Mouse (Mus musculus): ENCODE data around the gene Slc26a5. TPM values are rescaled to one million over a fixed set of nuclear protein-coding genes. Genes with fewer than 3 reads are reported as not detected.

The Slc26a5 gene
- polyA plus RNA-seq, 1 experiment from 2014 or later = not detected

DNA sequence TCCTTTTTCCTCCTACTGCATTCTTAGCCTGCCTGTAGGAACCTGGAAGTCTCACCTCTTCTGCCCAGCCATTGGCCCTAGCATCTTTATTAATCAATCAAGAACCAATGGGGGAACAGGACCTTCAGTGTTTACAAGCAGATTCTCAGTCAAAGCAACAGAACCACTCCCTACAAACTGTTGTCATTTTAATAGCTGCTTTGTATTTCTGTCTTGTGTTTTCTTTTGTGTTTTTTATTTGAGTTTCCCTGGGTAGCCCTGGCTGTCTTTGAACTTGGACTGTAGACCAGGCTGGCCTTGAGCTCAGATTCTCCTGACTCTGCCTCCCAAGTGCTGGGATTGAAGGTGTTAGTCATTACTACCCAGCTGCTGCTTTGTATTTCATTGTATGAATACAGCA, 73.2 kb downstream of the Slc26a5 start:
- Histone ChIP-seq H3K9ac (ENCODE audit: low read depth, low read length) (no peak overlapping the region), H3K27me3 (replicated peaks; ENCODE audit: control insufficient read depth, insufficient read depth, low read length) (no peaks in the 10 kb centered on the region), H3K9me3 (ENCODE audit: control insufficient read depth, low read length) (no peaks in the 10 kb centered on the region), H3K4me2 (ENCODE audit: low read depth, low read length) (no peak overlapping the region), H3K4me1 (ENCODE audit: control insufficient read depth, insufficient read depth, low read length) (peaks cover 10% of the 10 kb centered on the region), H3K27ac (replicated peaks; ENCODE audit: low read depth, low read length) (no peak overlapping the region), H3K36me3 (ENCODE audit: control insufficient read depth, insufficient read depth, low read length) (peaks cover 29% of the 10 kb centered on the region), H3K4me3 (ENCODE audit: low read depth, low read length) (no peak overlapping the region)
- ATAC-seq (ENCODE audit: low read depth) (no peak), DNase-seq (ENCODE audit: low spot score) (no peak)

DNA sequence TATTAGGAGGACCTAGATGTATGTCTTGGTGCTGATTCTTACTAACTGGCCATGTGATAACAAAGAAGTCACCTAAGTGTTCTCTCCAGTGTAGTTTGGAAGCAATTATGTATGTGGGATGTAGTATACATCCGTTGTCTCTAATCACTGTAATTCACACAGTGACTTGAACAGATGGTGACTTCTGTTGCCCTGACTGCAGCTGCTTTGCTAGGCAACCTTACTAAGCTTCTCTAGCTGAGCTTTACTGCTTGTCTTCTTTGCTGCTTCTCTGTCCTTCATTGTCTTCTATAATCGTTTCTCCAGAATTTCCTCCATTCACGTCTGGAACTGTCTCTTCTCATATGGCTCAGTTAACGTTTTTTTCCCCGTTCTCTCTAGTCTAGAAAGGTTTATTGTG, 76.3 kb downstream of the Slc26a5 start:
- peaks cover 8% of the 10 kb centered on the region for H3K36me3 ChIP-seq (ENCODE audit: control insufficient read depth, insufficient read depth, low read length)
- DNase-seq (ENCODE audit: low spot score) (no peak), ATAC-seq (ENCODE audit: low read depth) (no peak)
- H3K27ac ChIP-seq (replicated peaks; ENCODE audit: low read depth, low read length) = no peak overlapping the region
- H3K4me2 ChIP-seq (ENCODE audit: low read depth, low read length) = no peak overlapping the region
- WGBS = 77% methylated on average over 5 of the region's 5 CpGs
- no peak overlapping the region for H3K4me3 ChIP-seq (ENCODE audit: low read depth, low read length)
- H3K4me1 ChIP-seq (ENCODE audit: control insufficient read depth, insufficient read depth, low read length) = peaks cover 13% of the 10 kb centered on the region
- H3K9ac ChIP-seq (ENCODE audit: low read depth, low read length) = no peak overlapping the region
- no peaks in the 10 kb centered on the region for H3K27me3 ChIP-seq (replicated peaks; ENCODE audit: control insufficient read depth, insufficient read depth, low read length)
- H3K9me3 ChIP-seq (ENCODE audit: control insufficient read depth, low read length) = no peaks in the 10 kb centered on the region

DNA sequence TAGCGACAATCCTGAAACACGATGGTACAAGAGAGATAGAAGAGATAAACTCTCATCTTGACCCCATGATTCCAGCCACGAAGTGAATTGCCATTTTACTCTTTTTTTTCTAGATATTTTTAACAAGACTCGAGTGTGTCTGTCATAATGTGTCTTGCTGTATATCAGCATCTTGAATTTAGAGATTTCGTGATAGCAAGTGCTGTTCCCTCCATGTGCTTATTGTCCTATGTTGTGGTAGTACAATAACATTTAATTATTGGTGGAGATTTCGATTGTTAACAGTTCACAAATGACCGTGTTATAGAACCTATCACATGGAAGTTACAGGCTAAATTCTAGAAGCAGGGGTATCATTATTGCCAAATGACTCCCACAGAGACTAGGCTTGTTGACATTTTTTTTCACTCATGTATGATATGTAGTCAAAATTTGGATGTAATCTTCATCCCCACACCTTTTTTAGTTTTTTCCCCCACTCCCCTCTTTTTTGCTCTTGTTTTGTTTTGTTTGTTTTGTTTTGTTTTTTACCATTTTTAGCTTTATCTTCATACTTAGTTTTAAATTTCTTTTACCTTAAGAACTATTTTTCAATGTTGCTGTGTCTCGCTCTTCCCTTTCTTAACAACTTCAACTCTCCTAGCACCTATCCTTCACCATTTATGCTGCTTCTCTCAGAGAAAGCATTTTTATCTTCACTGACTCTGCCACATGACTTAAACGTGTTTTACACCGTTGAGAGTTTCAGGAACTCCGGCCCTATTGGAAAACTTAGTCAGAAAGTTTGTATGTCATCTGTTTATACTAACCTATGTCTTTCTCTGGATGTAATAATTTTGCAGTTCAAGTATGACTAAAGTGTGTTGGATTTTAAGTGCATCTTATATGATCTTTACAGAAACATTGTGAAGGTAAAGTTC, 78.0 kb downstream of the Slc26a5 start:
- H3K27me3 ChIP-seq (replicated peaks; ENCODE audit: control insufficient read depth, insufficient read depth, low read length) = no peaks in the 10 kb centered on the region
- H3K9me3 ChIP-seq (ENCODE audit: control insufficient read depth, low read length) = no peaks in the 10 kb centered on the region
- H3K4me3 ChIP-seq (ENCODE audit: low read depth, low read length) = peak overlapping the region; percentile 77
- DNase-seq (ENCODE audit: low spot score) (no peak), ATAC-seq (ENCODE audit: low read depth) (no peak)
- peak overlapping the region; percentile 70 for H3K4me2 ChIP-seq (ENCODE audit: low read depth, low read length)
- peak overlapping the region; percentile 85 for H3K9ac ChIP-seq (ENCODE audit: low read depth, low read length)
- H3K27ac ChIP-seq (replicated peaks; ENCODE audit: low read depth, low read length) = peak overlapping the region; percentile 85; the same call in 1 of the 2 replicates
- H3K4me1 ChIP-seq (ENCODE audit: control insufficient read depth, insufficient read depth, low read length) = peaks cover 13% of the 10 kb centered on the region
- H3K36me3 ChIP-seq (ENCODE audit: control insufficient read depth, insufficient read depth, low read length) = peaks cover 13% of the 10 kb centered on the region
- WGBS = 36% methylated on average over 11 of the region's 11 CpGs

DNA sequence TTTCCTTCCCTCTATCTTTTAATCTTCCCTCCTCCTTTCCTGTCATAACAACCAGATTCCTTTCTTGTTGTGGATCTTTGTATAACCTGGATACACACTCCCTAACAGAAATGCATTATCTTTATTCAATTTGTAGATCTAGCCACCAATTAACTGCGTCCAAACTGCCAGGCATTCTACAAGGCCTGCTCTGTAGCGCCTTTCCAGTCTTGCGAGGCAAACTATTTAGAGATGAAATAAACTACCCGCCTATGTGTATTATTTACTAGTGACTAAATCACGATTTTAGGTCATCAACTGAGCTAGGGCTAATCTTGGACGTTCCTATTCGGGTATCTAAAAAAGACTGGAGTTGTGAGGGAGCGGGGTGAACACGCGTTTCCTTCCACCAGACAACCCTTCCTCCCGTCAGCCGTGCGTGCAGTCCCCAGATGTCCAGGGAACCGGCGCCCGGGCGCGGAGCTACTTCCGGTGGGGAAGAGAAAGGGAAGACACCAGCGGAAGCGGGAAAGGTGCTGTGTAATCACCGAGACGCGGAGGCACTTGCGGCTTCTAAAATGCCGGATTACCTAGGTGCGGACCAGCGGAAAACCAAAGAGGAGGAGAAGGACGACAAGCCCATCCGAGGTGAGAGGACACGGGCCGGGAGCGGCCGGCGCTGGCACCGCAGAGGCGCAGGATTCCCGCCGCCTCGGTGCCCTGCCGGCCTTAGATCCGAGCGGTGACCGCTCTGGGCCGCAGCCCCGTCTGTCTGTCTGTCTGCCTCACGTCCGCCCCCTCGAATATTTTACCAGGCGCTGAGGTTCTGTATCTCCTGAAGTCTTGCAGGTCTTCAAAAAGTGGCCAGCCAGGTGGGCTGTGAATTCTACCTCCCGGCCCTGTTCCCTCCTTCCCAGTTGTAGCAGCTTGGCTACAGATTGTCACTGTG, 78.9 kb downstream of the Slc26a5 start:
- WGBS = 4% methylated on average over 24 of the region's 51 CpGs
- Histone ChIP-seq H3K4me3 (ENCODE audit: low read depth, low read length) (peak overlapping the region; percentile 77), H3K27ac (replicated peaks; ENCODE audit: low read depth, low read length) (peak overlapping the region; percentile 85), H3K4me2 (ENCODE audit: low read depth, low read length) (peak overlapping the region; percentile 70), H3K9me3 (ENCODE audit: control insufficient read depth, low read length) (no peaks in the 10 kb centered on the region), H3K27me3 (replicated peaks; ENCODE audit: control insufficient read depth, insufficient read depth, low read length) (no peaks in the 10 kb centered on the region), H3K36me3 (ENCODE audit: control insufficient read depth, insufficient read depth, low read length) (peaks cover 15% of the 10 kb centered on the region), H3K9ac (ENCODE audit: low read depth, low read length) (peak overlapping the region; percentile 85), H3K4me1 (ENCODE audit: control insufficient read depth, insufficient read depth, low read length) (peaks cover 13% of the 10 kb centered on the region)
- peak; percentile 89 for ATAC-seq (ENCODE audit: low read depth)
- DNase-seq (ENCODE audit: low spot score) = peak; percentile 95

DNA sequence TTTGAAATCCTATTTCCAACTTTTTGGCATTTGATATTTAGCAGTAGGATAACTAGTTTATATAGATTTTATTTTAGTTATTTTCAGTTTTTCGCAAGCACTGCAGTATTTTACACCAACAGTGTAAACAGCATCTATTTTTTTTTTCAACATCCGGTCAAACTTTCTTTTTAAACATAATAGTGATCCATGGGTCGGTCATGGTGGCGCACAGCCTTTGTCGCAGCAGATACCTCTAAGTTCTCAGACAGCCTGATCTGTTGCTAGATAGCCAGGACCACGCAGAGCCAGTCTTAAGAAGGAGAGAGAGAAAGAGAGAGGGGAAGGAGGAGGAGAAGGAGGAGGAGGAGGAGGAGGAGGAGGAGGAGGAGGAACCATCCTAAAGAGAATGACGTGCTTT, 79.6 kb downstream of the Slc26a5 start:
- H3K9me3 ChIP-seq (ENCODE audit: control insufficient read depth, low read length) = no peaks in the 10 kb centered on the region
- peak overlapping the region; percentile 85; the same call in 1 of the 2 replicates for H3K9ac ChIP-seq (ENCODE audit: low read depth, low read length)
- 76% methylated on average over 7 of the region's 7 CpGs for WGBS
- H3K4me1 ChIP-seq (ENCODE audit: control insufficient read depth, insufficient read depth, low read length) = peaks cover 13% of the 10 kb centered on the region
- peak overlapping the region; percentile 70 for H3K4me2 ChIP-seq (ENCODE audit: low read depth, low read length)
- DNase-seq (ENCODE audit: low spot score) (no peak), ATAC-seq (ENCODE audit: low read depth) (no peak)
- H3K4me3 ChIP-seq (ENCODE audit: low read depth, low read length) = peak overlapping the region; percentile 77; the same call in 1 of the 2 replicates
- H3K27ac ChIP-seq (replicated peaks; ENCODE audit: low read depth, low read length) = peak overlapping the region; percentile 85; the same call in 1 of the 2 replicates
- H3K36me3 ChIP-seq (ENCODE audit: control insufficient read depth, insufficient read depth, low read length) = peaks cover 22% of the 10 kb centered on the region
- H3K27me3 ChIP-seq (replicated peaks; ENCODE audit: control insufficient read depth, insufficient read depth, low read length) = no peaks in the 10 kb centered on the region

DNA sequence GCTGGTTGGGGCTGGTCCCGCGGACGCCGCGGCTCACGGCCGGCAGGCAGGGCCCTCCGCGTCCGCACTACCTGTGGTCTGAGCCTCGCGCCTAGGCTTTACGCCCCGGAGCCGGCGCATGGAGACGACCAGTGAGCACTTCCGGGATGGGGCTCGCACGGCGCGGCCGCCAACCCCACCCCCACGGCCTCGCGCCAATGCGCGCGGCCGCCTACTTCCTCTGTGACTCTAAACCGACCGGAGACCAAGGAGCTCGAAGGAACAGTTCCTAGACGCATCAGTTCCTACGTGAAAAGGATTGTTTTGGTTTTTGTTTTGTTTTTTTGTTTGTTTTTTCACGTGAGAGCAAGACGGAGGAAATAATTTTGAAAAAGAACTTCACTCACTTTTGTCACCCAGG, 80.4 kb downstream of the Slc26a5 start, which contains the start of the genes Dnajc2 and Psmc2:
Gene Dnajc2, minus strand, starts transcription at position 199 of the 400 bp plus-strand sequence.
Gene Psmc2, plus strand, starts transcription at position 231 of the 400 bp plus-strand sequence.
- Histone ChIP-seq H3K9ac (ENCODE audit: low read depth, low read length) (peak within 1 kb of the TSS; percentile 85), H3K4me2 (ENCODE audit: low read depth, low read length) (peak within 1 kb of the TSS; percentile 84), H3K9me3 (ENCODE audit: control insufficient read depth, low read length) (no peaks in the 10 kb centered on the region), H3K27me3 (replicated peaks; ENCODE audit: control insufficient read depth, insufficient read depth, low read length) (no peaks in the 10 kb centered on the region), H3K4me1 (ENCODE audit: control insufficient read depth, insufficient read depth, low read length) (peaks cover 13% of the 10 kb centered on the region), H3K36me3 (ENCODE audit: control insufficient read depth, insufficient read depth, low read length) (peaks cover 30% of the 10 kb centered on the region), H3K4me3 (ENCODE audit: low read depth, low read length) (peak within 1 kb of the TSS; percentile 91), H3K27ac (replicated peaks; ENCODE audit: low read depth, low read length) (peak within 1 kb of the TSS; percentile 85)
- WGBS = under 1% methylated on average over 21 of the region's 37 CpGs
- DNase-seq (ENCODE audit: low spot score) (peak; percentile 95), ATAC-seq (ENCODE audit: low read depth) (peak; percentile 95)

DNA sequence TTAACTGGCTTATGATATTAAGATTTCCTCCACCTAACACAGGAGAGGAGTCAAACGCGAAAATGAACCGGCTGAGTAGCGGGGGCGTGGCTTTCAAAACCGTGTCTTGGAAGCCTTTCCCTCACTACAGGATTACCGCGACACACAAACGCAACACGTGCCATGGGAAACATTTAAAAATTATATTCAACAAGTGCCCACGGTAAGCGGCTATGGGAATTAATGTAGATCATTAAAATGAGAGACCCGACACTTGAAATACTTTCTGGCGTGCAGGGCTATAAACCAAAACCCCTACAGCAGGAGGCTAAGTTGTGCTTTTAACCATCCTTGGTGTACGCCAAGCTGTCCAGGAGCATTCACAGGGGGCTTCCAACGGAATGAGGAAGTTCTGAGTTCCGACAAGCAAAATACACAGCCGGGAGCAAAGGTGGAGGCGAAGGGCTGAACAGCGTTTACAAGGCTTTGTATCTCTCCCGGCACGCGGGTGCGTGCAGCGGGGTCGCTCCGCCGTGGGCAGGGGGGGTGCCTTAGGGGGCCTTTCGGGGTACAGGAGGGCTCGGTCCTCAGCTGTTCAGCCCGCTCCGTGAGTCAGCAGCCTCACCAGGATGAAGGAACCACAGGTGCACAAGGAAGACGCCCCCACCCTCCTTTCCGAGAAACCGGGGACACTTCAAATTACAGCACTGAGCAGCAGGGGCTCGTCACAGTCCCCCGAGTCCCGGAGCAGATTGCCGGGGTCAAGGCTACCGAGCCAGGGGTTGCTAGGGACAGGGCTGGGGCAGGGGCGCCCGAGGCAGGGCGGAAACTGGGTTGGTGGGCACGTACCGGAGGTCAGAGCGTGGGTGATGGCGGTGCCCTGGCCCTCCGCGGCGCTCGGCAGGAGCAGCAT, 81.0 kb downstream of the Slc26a5 start:
- WGBS = under 1% methylated on average over 40 of the region's 51 CpGs
- peaks cover 36% of the 10 kb centered on the region for H3K36me3 ChIP-seq (ENCODE audit: control insufficient read depth, insufficient read depth, low read length)
- peak overlapping the region; percentile 84 for H3K4me2 ChIP-seq (ENCODE audit: low read depth, low read length)
- H3K4me1 ChIP-seq (ENCODE audit: control insufficient read depth, insufficient read depth, low read length) = peaks cover 13% of the 10 kb centered on the region
- peak; percentile 20 for ATAC-seq (ENCODE audit: low read depth)
- no peaks in the 10 kb centered on the region for H3K27me3 ChIP-seq (replicated peaks; ENCODE audit: control insufficient read depth, insufficient read depth, low read length)
- no peaks in the 10 kb centered on the region for H3K9me3 ChIP-seq (ENCODE audit: control insufficient read depth, low read length)
- H3K4me3 ChIP-seq (ENCODE audit: low read depth, low read length) = peak overlapping the region; percentile 91
- H3K9ac ChIP-seq (ENCODE audit: low read depth, low read length) = peak overlapping the region; percentile 75
- H3K27ac ChIP-seq (replicated peaks; ENCODE audit: low read depth, low read length) = peak overlapping the region; percentile 40; the same call in 1 of the 2 replicates
- peak; percentile 45 for DNase-seq (ENCODE audit: low spot score)
